Mouse (Mus musculus) MEL (cell line): Measurements from ENCODE around the gene Myo7a. TPM values are rescaled to one million over a fixed set of nuclear protein-coding genes. Genes with fewer than 3 reads are reported as not detected.

Experiments
- DNase-seq: peaks from one replicate; pipeline ENCODE4 v3.0.0; 2011; ENCODE audit warnings: low read depth, low spot score
- H3K27ac ChIP-seq: 2 replicates; pipeline ENCODE4 v1.5.1; 2012; ENCODE audit warnings: low read depth, mild to moderate bottlenecking, control low read depth, low read length, moderate library complexity; ENCODE audit not compliant: control insufficient read depth
- H3K27me3 ChIP-seq, 2 experiments: fragments of 150-350 bp in 1 of 2; sonication (generic) in 1 of 2; 2 replicates each; pipeline ENCODE4 v1.6.1; 2012; ENCODE audit warnings: low read length in 2 of 2, mild to moderate bottlenecking in 2 of 2, improper control_type of control experiment in 1 of 2, moderate library complexity in 1 of 2; ENCODE audit not compliant: insufficient read depth in 2 of 2, control insufficient read depth in 1 of 2
- H3K36me3 ChIP-seq, 2 experiments: 2 replicates each; pipeline ENCODE4 v1.6.1; 2012 to 2014; ENCODE audit warnings: low read length in 2 of 2, improper control_type of control experiment in 1 of 2, inconsistent platforms in 1 of 2, mild to moderate bottlenecking in 1 of 2; ENCODE audit not compliant: insufficient read depth in 2 of 2, control insufficient read depth in 1 of 2
- H3K4me1 ChIP-seq, 2 experiments: fragments of 150-350 bp in 1 of 2; sonication (generic) in 1 of 2; 2 replicates each; pipeline ENCODE4 v1.6.1; 2012; ENCODE audit warnings: low read length in 2 of 2, improper control_type of control experiment in 1 of 2, mild to moderate bottlenecking in 1 of 2; ENCODE audit not compliant: insufficient read depth in 2 of 2, control insufficient read depth in 1 of 2
- H3K4me3 ChIP-seq, 2 experiments: fragments of 150-350 bp in 1 of 2; sonication (generic) in 1 of 2; 2 replicates each; pipeline ENCODE4 v1.5.1; 2012; ENCODE audit warnings: low read depth in 2 of 2, low read length in 2 of 2, mild to moderate bottlenecking in 2 of 2, moderate library complexity in 2 of 2, control low read depth in 1 of 2, improper control_type of control experiment in 1 of 2; ENCODE audit not compliant: control insufficient read depth in 1 of 2, insufficient read depth in 1 of 2
- H3K79me2 ChIP-seq: 2 replicates; pipeline ENCODE4 v1.6.1; 2012; ENCODE audit warnings: mild to moderate bottlenecking, low read length, moderate library complexity; ENCODE audit not compliant: control insufficient read depth, poor library complexity, insufficient read depth
- H3K9ac ChIP-seq: 2 replicates; pipeline ENCODE4 v1.6.1; 2012; ENCODE audit warnings: low read depth, mild to moderate bottlenecking, control low read depth, low read length, moderate library complexity; ENCODE audit not compliant: control insufficient read depth, poor library complexity, severe bottlenecking
- H3K9me3 ChIP-seq: fragments of 150-350 bp; sonication (generic); replicated peaks from 2 replicates; pipeline ENCODE4 v1.6.1; 2012; ENCODE audit warnings: mild to moderate bottlenecking, low read length, improper control_type of control experiment, moderate library complexity; ENCODE audit not compliant: insufficient read depth
- BHLHE40 ChIP-seq: IDR thresholded peaks from 2 replicates; pipeline ENCODE4 v1.6.1; 2012; ENCODE audit warnings: low read depth, mild to moderate bottlenecking, inconsistent platforms, low read length, improper control_type of control experiment, borderline replicate concordance
- CHD2 ChIP-seq: IDR thresholded peaks from 2 replicates; pipeline ENCODE4 v1.6.1; 2011; ENCODE audit warnings: low read length, improper control_type of control experiment
- CTCF ChIP-seq, 3 experiments: IDR thresholded peaks in 2 of 3; conservative IDR thresholded peaks in 1 of 3; 2 replicates each; pipeline ENCODE4 v1.5.1; 2011 to 2012; ENCODE audit warnings: low read length in 3 of 3, low read depth in 2 of 3, mild to moderate bottlenecking in 2 of 3, improper control_type of control experiment in 1 of 3, inconsistent platforms in 1 of 3, mixed read lengths in 1 of 3, moderate library complexity in 1 of 3; ENCODE audit not compliant: control insufficient read depth in 1 of 3, insufficient read depth in 1 of 3, poor library complexity in 1 of 3, severe bottlenecking in 1 of 3
- E2F4 ChIP-seq: IDR thresholded peaks from 2 replicates; pipeline ENCODE4 v1.6.1; 2011; ENCODE audit warnings: low read depth, low read length, improper control_type of control experiment, borderline replicate concordance
- ELF1 ChIP-seq: IDR thresholded peaks from 2 replicates; pipeline ENCODE4 v1.6.1; 2014; ENCODE audit warnings: low read depth, mild to moderate bottlenecking, inconsistent platforms, low read length, improper control_type of control experiment, moderate library complexity
- EP300 ChIP-seq, 2 experiments: IDR thresholded peaks; 2 replicates each; pipeline ENCODE4 v1.6.1; 2011; ENCODE audit warnings: improper control_type of control experiment in 2 of 2, low read length in 2 of 2, low read depth in 1 of 2, mild to moderate bottlenecking in 1 of 2
- GATA1 ChIP-seq: IDR thresholded peaks from 2 replicates; pipeline ENCODE4 v1.6.1; 2011; ENCODE audit warnings: low read depth, low read length, improper control_type of control experiment
- HCFC1 ChIP-seq: IDR thresholded peaks from 2 replicates; pipeline ENCODE4 v1.6.1; 2012; ENCODE audit warnings: low read depth, mild to moderate bottlenecking, inconsistent platforms, low read length, improper control_type of control experiment, moderate library complexity
- MAX ChIP-seq: IDR thresholded peaks from 2 replicates; pipeline ENCODE4 v1.6.1; 2011; ENCODE audit warnings: low read length, improper control_type of control experiment
- MAZ ChIP-seq: IDR thresholded peaks from 2 replicates; pipeline ENCODE4 v1.6.1; 2012; ENCODE audit warnings: low read depth, mild to moderate bottlenecking, inconsistent platforms, low read length, improper control_type of control experiment
- MXI1 ChIP-seq: IDR thresholded peaks from 2 replicates; pipeline ENCODE4 v1.6.1; 2011; ENCODE audit warnings: mild to moderate bottlenecking, low read depth, low read length, improper control_type of control experiment
- MYC ChIP-seq: IDR thresholded peaks from 2 replicates; pipeline ENCODE4 v1.6.1; 2011; ENCODE audit warnings: low read depth, mild to moderate bottlenecking, low read length, improper control_type of control experiment, moderate library complexity
- POLR2A ChIP-seq, 2 experiments: IDR thresholded peaks; 2 replicates each; pipeline ENCODE4 v1.6.1; 2011 to 2012; ENCODE audit warnings: low read length in 2 of 2, mild to moderate bottlenecking in 2 of 2, control low read depth in 1 of 2, improper control_type of control experiment in 1 of 2, low read depth in 1 of 2, moderate library complexity in 1 of 2; ENCODE audit not compliant: control insufficient read depth in 1 of 2, insufficient read depth in 1 of 2, poor library complexity in 1 of 2
- RAD21 ChIP-seq: IDR thresholded peaks from 2 replicates; pipeline ENCODE4 v1.6.1; 2011; ENCODE audit warnings: mild to moderate bottlenecking, low read depth, low read length, improper control_type of control experiment
- SIN3A ChIP-seq: IDR thresholded peaks from 2 replicates; pipeline ENCODE4 v1.6.1; 2012; ENCODE audit warnings: low read length, improper control_type of control experiment, inconsistent platforms
- SMC3 ChIP-seq: IDR thresholded peaks from 2 replicates; pipeline ENCODE4 v1.6.1; 2011; ENCODE audit warnings: low read depth, low read length, improper control_type of control experiment
- TBP ChIP-seq: IDR thresholded peaks from 2 replicates; pipeline ENCODE4 v1.8.0; 2011; ENCODE audit warnings: low read depth, low read length, improper control_type of control experiment
- TCF12 ChIP-seq: IDR thresholded peaks from 2 replicates; pipeline ENCODE4 v1.6.1; 2014; ENCODE audit warnings: low read depth, mild to moderate bottlenecking, inconsistent platforms, low read length, improper control_type of control experiment, moderate library complexity
- UBTF ChIP-seq: IDR thresholded peaks from 2 replicates; pipeline ENCODE4 v1.6.1; 2012; ENCODE audit warnings: low read depth, mild to moderate bottlenecking, inconsistent platforms, low read length, improper control_type of control experiment, moderate library complexity, borderline replicate concordance; ENCODE audit not compliant: insufficient read depth
- USF2 ChIP-seq, 2 experiments: IDR thresholded peaks; 2 replicates each; pipeline ENCODE4 v1.6.1; 2011 to 2012; ENCODE audit warnings: improper control_type of control experiment in 2 of 2, low read length in 2 of 2, borderline replicate concordance in 1 of 2, inconsistent platforms in 1 of 2, low read depth in 1 of 2, mild to moderate bottlenecking in 1 of 2; ENCODE audit not compliant: insufficient read depth in 1 of 2
- ZC3H11A ChIP-seq: IDR thresholded peaks from 2 replicates; pipeline ENCODE4 v1.6.1; 2012; ENCODE audit warnings: low read depth, mild to moderate bottlenecking, inconsistent platforms, low read length, improper control_type of control experiment
- ZKSCAN1 ChIP-seq: IDR thresholded peaks from 2 replicates; pipeline ENCODE4 v1.6.1; 2012; ENCODE audit warnings: low read depth, mild to moderate bottlenecking, inconsistent platforms, low read length, improper control_type of control experiment, moderate library complexity
- ZNF384 ChIP-seq: IDR thresholded peaks from 2 replicates; pipeline ENCODE4 v1.6.1; 2012; ENCODE audit warnings: low read depth, mild to moderate bottlenecking, inconsistent platforms, low read length, improper control_type of control experiment
- polyA plus RNA-seq, 2 experiments: library from polyadenylated mRNA; stranded (reverse) in 1 of 2; unstranded in 1 of 2; fragments of >175 nt in 1 of 2; fragments of >200 nt in 1 of 2; gene quantifications; 2 replicates each; pipeline versions ENCODE4 v1.2.1 to v1.2.4; 2012; ENCODE audit warnings: low replicate concordance in 2 of 2, low read depth in 1 of 2; ENCODE audit not compliant: insufficient read length in 2 of 2, insufficient read depth in 1 of 2, missing spikeins in 1 of 2
- total RNA-seq: library from RNA; depleted of rRNA; stranded (reverse); fragments of 300-350 nt; gene quantifications from 2 replicates; pipeline ENCODE4 v1.2.3, GENCODE M21; 2012

Myo7a gene
- total and polyA plus RNA-seq, 3 experiments: 1.4 to 7.5 TPM; not detected in 1

GRCm38 (mm10) chr7:98121241-98121640 is 1.9 kb upstream of the Myo7a start:
- TF ChIP-seq MAZ: no peak
- TF ChIP-seq GATA1: no peak
- TF ChIP-seq, all 39 proteins: peak for 0
- no peak overlapping the region for H3K9ac ChIP-seq
- H3K27me3 ChIP-seq: peaks cover 0 to 1% of the 10 kb centered on the region in 2 experiments; a peak in 1 of 4 replicates
- no peaks in the 10 kb centered on the region for H3K79me2 ChIP-seq
- H3K27ac ChIP-seq: no peak overlapping the region
- no peak for DNase-seq
- no peaks in the 10 kb centered on the region for H3K9me3 ChIP-seq
- H3K4me3 ChIP-seq: no peak overlapping the region
- no peaks in the 10 kb centered on the region for H3K36me3 ChIP-seq
- H3K4me1 ChIP-seq: no peaks in the 10 kb centered on the region

DNA sequence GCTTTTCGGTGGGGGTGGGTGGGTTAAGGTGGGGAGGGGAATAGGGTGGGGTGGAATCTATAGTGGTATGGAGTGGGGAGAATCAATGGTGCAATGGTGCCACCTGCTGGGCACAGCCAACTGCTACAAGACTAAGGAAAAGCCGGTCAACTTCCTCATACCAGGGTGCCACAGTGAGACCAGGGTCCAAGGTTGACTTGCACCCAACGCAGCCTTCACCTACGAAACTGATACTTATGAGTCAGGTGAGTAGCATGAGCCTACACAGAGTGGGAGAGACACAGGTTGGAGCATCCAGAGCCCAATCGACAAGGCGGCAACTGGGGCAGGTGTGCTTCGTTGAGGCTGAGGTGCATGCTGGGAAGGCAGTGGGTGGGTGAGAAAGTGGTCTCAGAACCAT is 1.0 kb upstream of the Myo7a start:
- Histone ChIP-seq H3K79me2 (no peaks in the 10 kb centered on the region), H3K27me3 (peaks cover 0 to 1% of the 10 kb centered on the region in 2 experiments; a peak in 2 of 4 replicates), H3K9me3 (no peaks in the 10 kb centered on the region), H3K27ac (no peak overlapping the region), H3K4me3 (peak overlapping the region; percentile 49; a peak in 3 of 4 replicates), H3K4me1 (no peaks in the 10 kb centered on the region), H3K9ac (peak overlapping the region; percentile 25), H3K36me3 (no peaks in the 10 kb centered on the region)
- peak; percentile 70 for DNase-seq
- TF ChIP-seq TCF12 (no peak), CHD2 (no peak), ZNF384 (no peak), CTCF (IDR thresholded peaks at IDR 0.05 in 2 of 3, conservative IDR thresholded peaks at IDR 0.05 in 1 of 3; ENCODE audit: control insufficient read depth in 1 of 3, insufficient read depth in 1 of 3, low read depth in 2 of 3, low read length in 3 of 3, poor library complexity in 1 of 3, severe bottlenecking in 1 of 3) (peak; percentile 79 to 94 (median 80)), RAD21 (peak; percentile 78), BHLHE40 (no peak), POLR2A (IDR thresholded peaks at IDR 0.05; ENCODE audit: control insufficient read depth in 1 of 2, insufficient read depth in 1 of 2, low read depth in 1 of 2, low read length in 2 of 2, poor library complexity in 1 of 2) (no peak), ZC3H11A (peak; percentile 65), UBTF (no peak), E2F4 (no peak), ELF1 (peak; percentile 40; the same call in 1 of the 2 replicates), SMC3 (peak; percentile 69), MYC (no peak), MAX (0 out of 2 replicates have a peak, but pooled peaks have one; percentile 28), TBP (no peak)

DNA sequence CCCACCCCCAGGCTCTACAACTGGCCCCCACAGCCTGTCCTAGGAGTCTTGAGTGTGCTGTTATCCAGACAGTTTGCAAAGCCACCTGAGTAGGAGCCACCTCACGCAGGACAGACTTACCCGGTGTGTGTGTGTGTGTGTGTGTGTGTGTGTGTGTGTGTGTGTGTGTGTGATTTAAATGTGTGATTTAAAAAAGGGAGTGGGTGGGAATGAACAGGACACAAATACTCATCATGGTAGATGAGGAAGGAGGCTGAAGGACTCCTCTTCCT is 573 bp upstream of the Myo7a start:
- DNase-seq: no peak
- Histone ChIP-seq H3K79me2 (no peaks in the 10 kb centered on the region), H3K9ac (no peak overlapping the region), H3K36me3 (no peaks in the 10 kb centered on the region), H3K9me3 (no peaks in the 10 kb centered on the region), H3K4me1 (no peaks in the 10 kb centered on the region), H3K27me3 (peaks cover 0 to 3% of the 10 kb centered on the region in 2 experiments; a peak in 2 of 4 replicates), H3K27ac (no peak overlapping the region), H3K4me3 (no peak overlapping the region)
- no peak for TF ChIP-seq HCFC1
- no peak for TF ChIP-seq USF2 (IDR thresholded peaks at IDR 0.05; ENCODE audit: borderline replicate concordance in 1 of 2, insufficient read depth in 1 of 2, low read depth in 1 of 2, low read length in 2 of 2)
- TF ChIP-seq ZKSCAN1: no peak
- TF ChIP-seq EP300 (IDR thresholded peaks at IDR 0.05; ENCODE audit: low read depth in 1 of 2, low read length in 2 of 2): no peak
- TF ChIP-seq SIN3A: no peak
- TF ChIP-seq ELF1: no peak
- no peak for TF ChIP-seq MXI1
- TF ChIP-seq ZNF384: no peak
- TF ChIP-seq MAZ: no peak
